Mouse (Mus musculus): Measurements from ENCODE around the gene Gm10300.

- no peak for TF ChIP-seq MAX (IDR thresholded peaks at IDR 0.05)
- TF ChIP-seq CTCF (IDR thresholded peaks at IDR 0.05; ENCODE audit: control insufficient read depth, insufficient read depth, insufficient read length): no peak
- no peak for TF ChIP-seq USF1 (IDR thresholded peaks at IDR 0.05; ENCODE audit: low read depth)
- TF ChIP-seq MYOD1 (IDR thresholded peaks at IDR 0.05; ENCODE audit: control insufficient read depth, insufficient read length, low read depth): no peak
- no peak for TF ChIP-seq MYOG (IDR thresholded peaks at IDR 0.05; ENCODE audit: control insufficient read depth, extremely low read depth, insufficient read length)
Measured at GRCm38 (mm10) chr4:132108221-132108620, 33.7 kb downstream of the Gm10300 start.
